Mouse (Mus musculus) MEL (cell line): ENCODE data around the gene Car12. TPM values are rescaled to one million over a fixed set of nuclear protein-coding genes. Genes with fewer than 3 reads are reported as not detected.
A peak's percentile ranks its signal among the peaks of the same experiment; 100 is the strongest.
"Not testable (repeated sequence)": the region's sequence is repeated elsewhere in the genome, so short reads cannot be mapped to it uniquely, and the experiment has no call there.

Experiments
- DNase-seq: peaks from one replicate; pipeline ENCODE4 v3.0.0; 2011; ENCODE audit warnings: low read depth, low spot score
- H3K27ac ChIP-seq: 2 replicates; pipeline ENCODE4 v1.5.1; 2012; ENCODE audit warnings: low read depth, mild to moderate bottlenecking, control low read depth, low read length, moderate library complexity; ENCODE audit not compliant: control insufficient read depth
- H3K27me3 ChIP-seq, 2 experiments: fragments of 150-350 bp in 1 of 2; sonication (generic) in 1 of 2; 2 replicates each; pipeline ENCODE4 v1.6.1; 2012; ENCODE audit warnings: low read length in 2 of 2, mild to moderate bottlenecking in 2 of 2, improper control_type of control experiment in 1 of 2, moderate library complexity in 1 of 2; ENCODE audit not compliant: insufficient read depth in 2 of 2, control insufficient read depth in 1 of 2
- H3K36me3 ChIP-seq, 2 experiments: 2 replicates each; pipeline ENCODE4 v1.6.1; 2012 to 2014; ENCODE audit warnings: low read length in 2 of 2, improper control_type of control experiment in 1 of 2, inconsistent platforms in 1 of 2, mild to moderate bottlenecking in 1 of 2; ENCODE audit not compliant: insufficient read depth in 2 of 2, control insufficient read depth in 1 of 2
- H3K4me1 ChIP-seq, 2 experiments: fragments of 150-350 bp in 1 of 2; sonication (generic) in 1 of 2; 2 replicates each; pipeline ENCODE4 v1.6.1; 2012; ENCODE audit warnings: low read length in 2 of 2, improper control_type of control experiment in 1 of 2, mild to moderate bottlenecking in 1 of 2; ENCODE audit not compliant: insufficient read depth in 2 of 2, control insufficient read depth in 1 of 2
- H3K4me3 ChIP-seq, 2 experiments: fragments of 150-350 bp in 1 of 2; sonication (generic) in 1 of 2; 2 replicates each; pipeline ENCODE4 v1.5.1; 2012; ENCODE audit warnings: low read depth in 2 of 2, low read length in 2 of 2, mild to moderate bottlenecking in 2 of 2, moderate library complexity in 2 of 2, control low read depth in 1 of 2, improper control_type of control experiment in 1 of 2; ENCODE audit not compliant: control insufficient read depth in 1 of 2, insufficient read depth in 1 of 2
- H3K79me2 ChIP-seq: 2 replicates; pipeline ENCODE4 v1.6.1; 2012; ENCODE audit warnings: mild to moderate bottlenecking, low read length, moderate library complexity; ENCODE audit not compliant: control insufficient read depth, poor library complexity, insufficient read depth
- H3K9ac ChIP-seq: 2 replicates; pipeline ENCODE4 v1.6.1; 2012; ENCODE audit warnings: low read depth, mild to moderate bottlenecking, control low read depth, low read length, moderate library complexity; ENCODE audit not compliant: control insufficient read depth, poor library complexity, severe bottlenecking
- H3K9me3 ChIP-seq: fragments of 150-350 bp; sonication (generic); replicated peaks from 2 replicates; pipeline ENCODE4 v1.6.1; 2012; ENCODE audit warnings: mild to moderate bottlenecking, low read length, improper control_type of control experiment, moderate library complexity; ENCODE audit not compliant: insufficient read depth
- BHLHE40 ChIP-seq: IDR thresholded peaks from 2 replicates; pipeline ENCODE4 v1.6.1; 2012; ENCODE audit warnings: low read depth, mild to moderate bottlenecking, inconsistent platforms, low read length, improper control_type of control experiment, borderline replicate concordance
- CHD1 ChIP-seq: IDR thresholded peaks from 2 replicates; pipeline ENCODE4 v1.6.1; 2012; ENCODE audit warnings: low read depth, mild to moderate bottlenecking, inconsistent platforms, low read length, improper control_type of control experiment
- CTCF ChIP-seq, 3 experiments: IDR thresholded peaks in 2 of 3; conservative IDR thresholded peaks in 1 of 3; 2 replicates each; pipeline ENCODE4 v1.5.1; 2011 to 2012; ENCODE audit warnings: low read length in 3 of 3, low read depth in 2 of 3, mild to moderate bottlenecking in 2 of 3, improper control_type of control experiment in 1 of 3, inconsistent platforms in 1 of 3, mixed read lengths in 1 of 3, moderate library complexity in 1 of 3; ENCODE audit not compliant: control insufficient read depth in 1 of 3, insufficient read depth in 1 of 3, poor library complexity in 1 of 3, severe bottlenecking in 1 of 3
- EP300 ChIP-seq, 2 experiments: IDR thresholded peaks; 2 replicates each; pipeline ENCODE4 v1.6.1; 2011; ENCODE audit warnings: improper control_type of control experiment in 2 of 2, low read length in 2 of 2, low read depth in 1 of 2, mild to moderate bottlenecking in 1 of 2
- ETS1 ChIP-seq: IDR thresholded peaks from 2 replicates; pipeline ENCODE4 v1.6.1; 2012; ENCODE audit warnings: low read depth, mild to moderate bottlenecking, inconsistent platforms, low read length, improper control_type of control experiment, moderate library complexity
- GABPA ChIP-seq: IDR thresholded peaks from 2 replicates; pipeline ENCODE4 v1.6.1; 2012; ENCODE audit warnings: low read depth, mild to moderate bottlenecking, inconsistent platforms, low read length, improper control_type of control experiment, moderate library complexity
- HCFC1 ChIP-seq: IDR thresholded peaks from 2 replicates; pipeline ENCODE4 v1.6.1; 2012; ENCODE audit warnings: low read depth, mild to moderate bottlenecking, inconsistent platforms, low read length, improper control_type of control experiment, moderate library complexity
- JUND ChIP-seq: IDR thresholded peaks from 2 replicates; pipeline ENCODE4 v1.6.1; 2011; ENCODE audit warnings: low read depth, mild to moderate bottlenecking, improper control_type of control experiment, low read length
- KAT2A ChIP-seq: conservative IDR thresholded peaks from 2 replicates; pipeline ENCODE4 v1.6.1; 2012; ENCODE audit warnings: low read depth, low read length, improper control_type of control experiment, inconsistent platforms
- MAX ChIP-seq: IDR thresholded peaks from 2 replicates; pipeline ENCODE4 v1.6.1; 2011; ENCODE audit warnings: low read length, improper control_type of control experiment
- MAZ ChIP-seq: IDR thresholded peaks from 2 replicates; pipeline ENCODE4 v1.6.1; 2012; ENCODE audit warnings: low read depth, mild to moderate bottlenecking, inconsistent platforms, low read length, improper control_type of control experiment
- NELFE ChIP-seq: IDR thresholded peaks from 2 replicates; pipeline ENCODE4 v1.6.1; 2011; ENCODE audit warnings: low read depth, low read length, improper control_type of control experiment
- NRF1 ChIP-seq: IDR thresholded peaks from 2 replicates; pipeline ENCODE4 v1.6.1; 2014; ENCODE audit warnings: low read depth, mild to moderate bottlenecking, inconsistent platforms, low read length, improper control_type of control experiment, moderate library complexity; ENCODE audit not compliant: poor library complexity, insufficient read depth, severe bottlenecking
- POLR2A ChIP-seq, 2 experiments: IDR thresholded peaks; 2 replicates each; pipeline ENCODE4 v1.6.1; 2011 to 2012; ENCODE audit warnings: low read length in 2 of 2, mild to moderate bottlenecking in 2 of 2, control low read depth in 1 of 2, improper control_type of control experiment in 1 of 2, low read depth in 1 of 2, moderate library complexity in 1 of 2; ENCODE audit not compliant: control insufficient read depth in 1 of 2, insufficient read depth in 1 of 2, poor library complexity in 1 of 2
- RAD21 ChIP-seq: IDR thresholded peaks from 2 replicates; pipeline ENCODE4 v1.6.1; 2011; ENCODE audit warnings: mild to moderate bottlenecking, low read depth, low read length, improper control_type of control experiment
- SIN3A ChIP-seq: IDR thresholded peaks from 2 replicates; pipeline ENCODE4 v1.6.1; 2012; ENCODE audit warnings: low read length, improper control_type of control experiment, inconsistent platforms
- SMC3 ChIP-seq: IDR thresholded peaks from 2 replicates; pipeline ENCODE4 v1.6.1; 2011; ENCODE audit warnings: low read depth, low read length, improper control_type of control experiment
- TBP ChIP-seq: IDR thresholded peaks from 2 replicates; pipeline ENCODE4 v1.8.0; 2011; ENCODE audit warnings: low read depth, low read length, improper control_type of control experiment
- UBTF ChIP-seq: IDR thresholded peaks from 2 replicates; pipeline ENCODE4 v1.6.1; 2012; ENCODE audit warnings: low read depth, mild to moderate bottlenecking, inconsistent platforms, low read length, improper control_type of control experiment, moderate library complexity, borderline replicate concordance; ENCODE audit not compliant: insufficient read depth
- ZC3H11A ChIP-seq: IDR thresholded peaks from 2 replicates; pipeline ENCODE4 v1.6.1; 2012; ENCODE audit warnings: low read depth, mild to moderate bottlenecking, inconsistent platforms, low read length, improper control_type of control experiment
- ZKSCAN1 ChIP-seq: IDR thresholded peaks from 2 replicates; pipeline ENCODE4 v1.6.1; 2012; ENCODE audit warnings: low read depth, mild to moderate bottlenecking, inconsistent platforms, low read length, improper control_type of control experiment, moderate library complexity
- ZMIZ1 ChIP-seq: IDR thresholded peaks from 2 replicates; pipeline ENCODE4 v1.6.1; 2012; ENCODE audit warnings: low read depth, mild to moderate bottlenecking, inconsistent platforms, low read length, improper control_type of control experiment, moderate library complexity
- polyA plus RNA-seq, 2 experiments: library from polyadenylated mRNA; stranded (reverse) in 1 of 2; unstranded in 1 of 2; fragments of >175 nt in 1 of 2; fragments of >200 nt in 1 of 2; gene quantifications; 2 replicates each; pipeline versions ENCODE4 v1.2.1 to v1.2.4; 2012; ENCODE audit warnings: low replicate concordance in 2 of 2, low read depth in 1 of 2; ENCODE audit not compliant: insufficient read length in 2 of 2, insufficient read depth in 1 of 2, missing spikeins in 1 of 2
- total RNA-seq: library from RNA; depleted of rRNA; stranded (reverse); fragments of 300-350 nt; gene quantifications from 2 replicates; pipeline ENCODE4 v1.2.3, GENCODE M21; 2012

Gene Car12
- total and polyA plus RNA-seq, 3 experiments: 0.77 to 1.8 TPM; not detected in 1

GRCm38 (mm10) chr9:66770701-66771100 is 57.2 kb downstream of the Car12 start:
- Histone ChIP-seq H3K36me3 (no peaks in the 10 kb centered on the region), H3K4me1 (no peaks in the 10 kb centered on the region), H3K79me2 (no peaks in the 10 kb centered on the region), H3K4me3 (no peak overlapping the region), H3K27me3 (peaks cover 3 to 7% of the 10 kb centered on the region in 2 experiments; a peak in 3 of 4 replicates), H3K9me3 (no peaks in the 10 kb centered on the region)
- DNase-seq: no peak
- TF ChIP-seq EP300 (IDR thresholded peaks at IDR 0.05; ENCODE audit: low read depth in 1 of 2, low read length in 2 of 2): no peak
- no peak for TF ChIP-seq NRF1
- no peak for TF ChIP-seq ZC3H11A
- TF ChIP-seq UBTF: no peak
- no peak for TF ChIP-seq ETS1
- TF ChIP-seq NELFE: no peak
- TF ChIP-seq ZKSCAN1: no peak
- no peak for TF ChIP-seq CTCF (IDR thresholded peaks at IDR 0.05 in 2 of 3, conservative IDR thresholded peaks at IDR 0.05 in 1 of 3; ENCODE audit: control insufficient read depth in 1 of 3, insufficient read depth in 1 of 3, low read depth in 2 of 3, low read length in 3 of 3, poor library complexity in 1 of 3, severe bottlenecking in 1 of 3)
- TF ChIP-seq MAZ: no peak
- TF ChIP-seq KAT2A: no peak
- TF ChIP-seq CHD1: no peak
- TF ChIP-seq POLR2A (IDR thresholded peaks at IDR 0.05; ENCODE audit: control insufficient read depth in 1 of 2, insufficient read depth in 1 of 2, low read depth in 1 of 2, low read length in 2 of 2, poor library complexity in 1 of 2): no peak
- no peak for TF ChIP-seq TBP
- TF ChIP-seq ZMIZ1: no peak
- no peak for TF ChIP-seq HCFC1
- no peak for TF ChIP-seq MAX
- TF ChIP-seq JUND: no peak
- TF ChIP-seq BHLHE40: no peak
- no peak for TF ChIP-seq SIN3A
- TF ChIP-seq GABPA: no peak
- TF ChIP-seq, all 39 proteins: peak for 0
- no peak overlapping the region for H3K27ac ChIP-seq
- no peak overlapping the region for H3K9ac ChIP-seq

- H3K27me3 ChIP-seq, H3K27ac ChIP-seq, H3K9me3 ChIP-seq, H3K4me1 ChIP-seq, H3K4me3 ChIP-seq, H3K36me3 ChIP-seq, H3K79me2 ChIP-seq, H3K9ac ChIP-seq: not testable (repeated sequence)
- TF ChIP-seq RAD21 (peak; percentile 6; the same call in 1 of the 2 replicates), CTCF (IDR thresholded peaks at IDR 0.05 in 2 of 3, conservative IDR thresholded peaks at IDR 0.05 in 1 of 3; ENCODE audit: control insufficient read depth in 1 of 3, insufficient read depth in 1 of 3, low read depth in 2 of 3, low read length in 3 of 3, poor library complexity in 1 of 3, severe bottlenecking in 1 of 3) (peak; percentile 30 to 40 (median 31); a peak in 5 of 6 replicates), SMC3 (peak; percentile 36)
- DNase-seq: peak; percentile 34
Observed at GRCm38 (mm10) chr9:66784552-66784951, 71.1 kb downstream of the Car12 start.
